Mouse (Mus musculus) bone marrow, adult 2 months (tissue): Measurements from ENCODE around the gene Slc44a5. TPM values are rescaled to one million over a fixed set of nuclear protein-coding genes. Genes with fewer than 3 reads are reported as not detected.

ENCODE experiments used
- H3K27ac ChIP-seq: fragments of 200-500 bp; 2 replicates; pipeline ENCODE4 v1.5.1; 2012; ENCODE audit warnings: low read depth, mild to moderate bottlenecking, control low read depth, inconsistent platforms, low read length; ENCODE audit not compliant: control insufficient read depth, poor library complexity, insufficient read depth
- H3K4me1 ChIP-seq: fragments of 200-500 bp; 2 replicates; pipeline ENCODE4 v1.6.1; 2011; ENCODE audit warnings: low read length; ENCODE audit not compliant: control insufficient read depth, insufficient read depth
- H3K4me3 ChIP-seq: fragments of 200-500 bp; replicated peaks from 2 replicates; pipeline ENCODE3; 2011; ENCODE audit warnings: mild to moderate bottlenecking, low read depth, low read length, control low read depth; ENCODE audit not compliant: control insufficient read depth
- CTCF ChIP-seq: fragments of 200-500 bp; IDR thresholded peaks from 2 replicates; pipeline ENCODE4 v1.5.1; 2011; ENCODE audit warnings: low read length, control low read depth; ENCODE audit not compliant: control insufficient read depth, insufficient read depth
- POLR2A ChIP-seq: fragments of 200-500 bp; IDR thresholded peaks from 2 replicates; pipeline ENCODE4 v1.6.1; 2011; ENCODE audit warnings: low read depth, mild to moderate bottlenecking, control low read depth, low read length, borderline replicate concordance; ENCODE audit not compliant: control insufficient read depth
- WGBS: fragments of 180-500 bp; shearing (Covaris S2); methylation state at CpG from one replicate; pipeline ENCODE4 v1.1.7; 2018; 5-methylcytosine and 5-hydroxymethylcytosine counted together
- polyA plus RNA-seq: library from polyadenylated mRNA; stranded (reverse); fragments of >200 nt; gene quantifications from 2 replicates; pipeline ENCODE4 v1.2.4, GENCODE M21; 2011; ENCODE audit warnings: low replicate concordance; ENCODE audit not compliant: missing spikeins, insufficient read depth, insufficient read length

Gene Slc44a5
- polyA plus RNA-seq, 1 experiment, result not detected

GRCm38 (mm10) chr3:154268313-154268712, 295.1 kb downstream of the Slc44a5 start:
- no peak for TF ChIP-seq POLR2A
- TF ChIP-seq CTCF, result no peak
- Histone ChIP-seq H3K4me1 (no peaks in the 10 kb centered on the region), H3K4me3 (no peak overlapping the region), H3K27ac (no peak overlapping the region)
- WGBS, result 66% methylated on average over 9 of the region's 9 CpGs

- 17% methylated on average over 19 of the region's 19 CpGs for WGBS
- no peak overlapping the region for H3K27ac ChIP-seq
- TF ChIP-seq POLR2A (no peak), CTCF (peak; percentile 91)
- H3K4me3 ChIP-seq, result no peak overlapping the region
- H3K4me1 ChIP-seq, result no peaks in the 10 kb centered on the region
Observed at GRCm38 (mm10) chr3:154269757-154270366, 296.6 kb downstream of the Slc44a5 start.

DNA sequence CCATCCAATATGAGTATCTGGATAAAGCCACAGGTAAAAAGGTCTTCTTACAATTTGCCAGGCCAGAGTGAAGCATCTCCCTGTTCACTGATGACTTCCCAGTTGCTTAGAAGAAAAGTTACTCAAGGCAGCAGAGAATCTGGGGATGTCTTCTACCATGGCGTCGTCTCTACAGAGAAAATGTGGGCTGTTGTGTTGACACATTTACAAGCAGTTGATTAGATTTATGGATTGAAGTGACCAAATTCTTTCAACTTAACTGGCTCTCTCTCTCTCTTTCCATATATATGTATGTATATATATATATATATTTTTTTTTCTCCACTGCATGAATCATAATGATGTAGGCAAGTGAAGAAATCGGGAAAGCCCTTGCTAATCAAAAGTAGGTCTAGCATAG, 301.4 kb downstream of the Slc44a5 start:
- Histone ChIP-seq H3K4me3 (no peak overlapping the region), H3K4me1 (no peaks in the 10 kb centered on the region), H3K27ac (no peak overlapping the region)
- WGBS, result 72% methylated on average over 3 of the region's 3 CpGs
- TF ChIP-seq POLR2A, result no peak
- TF ChIP-seq CTCF, result no peak

GRCm38 (mm10) chr3:154284260-154284659, 311.0 kb downstream of the Slc44a5 start:
- no peaks in the 10 kb centered on the region; the same call in 1 of the 2 replicates for H3K4me1 ChIP-seq
- no peak overlapping the region for H3K27ac ChIP-seq
- 61% methylated on average over 3 of the region's 3 CpGs for WGBS
- TF ChIP-seq POLR2A, result no peak
- TF ChIP-seq CTCF, result no peak
- no peak overlapping the region for H3K4me3 ChIP-seq

GRCm38 (mm10) chr3:154285351-154285750, 312.1 kb downstream of the Slc44a5 start:
- TF ChIP-seq CTCF, result no peak
- no peak for TF ChIP-seq POLR2A
- WGBS, result 72% methylated on average over 4 of the region's 4 CpGs
- H3K27ac ChIP-seq, result no peak overlapping the region
- no peaks in the 10 kb centered on the region; the same call in 1 of the 2 replicates for H3K4me1 ChIP-seq
- no peak overlapping the region for H3K4me3 ChIP-seq

DNA sequence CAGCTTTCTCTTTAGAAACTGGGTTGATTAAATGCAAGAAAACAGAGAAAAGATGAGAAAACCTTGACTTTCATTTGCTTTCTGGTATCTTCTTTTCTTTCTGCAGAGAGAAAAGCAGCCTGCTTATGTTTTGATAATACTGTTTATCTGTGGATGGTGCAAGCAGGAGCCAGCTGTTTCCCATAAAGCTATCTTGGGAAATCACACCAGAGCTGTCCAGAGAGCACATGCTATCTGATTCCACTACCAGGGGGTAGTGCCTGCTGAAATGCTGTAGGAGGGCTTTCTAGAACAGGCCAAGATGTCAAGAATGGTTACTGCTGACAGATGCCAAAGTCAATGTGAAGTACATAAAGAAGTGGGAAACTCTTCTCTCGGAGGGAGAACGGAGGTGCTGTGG, 314.0 kb downstream of the Slc44a5 start:
- TF ChIP-seq POLR2A (no peak), CTCF (no peak)
- H3K4me3 ChIP-seq, result no peak overlapping the region
- 77% methylated on average over 2 of the region's 2 CpGs for WGBS

GRCm38 (mm10) chr3:154288429-154289069, 315.3 kb downstream of the Slc44a5 start:
- WGBS, result 43% methylated on average over 4 of the region's 4 CpGs
- no peaks in the 10 kb centered on the region; the same call in 1 of the 2 replicates for H3K4me1 ChIP-seq
- TF ChIP-seq POLR2A (no peak), CTCF (no peak)

More for the DNA sequence above, 314.0 kb downstream of the Slc44a5 start:
- H3K27ac ChIP-seq, result no peak overlapping the region
- no peaks in the 10 kb centered on the region; the same call in 1 of the 2 replicates for H3K4me1 ChIP-seq

GRCm38 (mm10) chr3:154290351-154290750, 317.1 kb downstream of the Slc44a5 start:
- no peak overlapping the region for H3K27ac ChIP-seq

More at GRCm38 (mm10) chr3:154288429-154289069, 315.3 kb downstream of the Slc44a5 start:
- no peak overlapping the region for H3K27ac ChIP-seq
- no peak overlapping the region for H3K4me3 ChIP-seq

More at GRCm38 (mm10) chr3:154290351-154290750, 317.1 kb downstream of the Slc44a5 start:
- WGBS, result 56% methylated on average over 2 of the region's 2 CpGs
- Histone ChIP-seq H3K4me3 (no peak overlapping the region), H3K4me1 (no peaks in the 10 kb centered on the region; the same call in 1 of the 2 replicates)
- no peak for TF ChIP-seq CTCF
- no peak for TF ChIP-seq POLR2A
